Mouse (Mus musculus): ENCODE results near the gene Ctf1.

GRCm38 (mm10) chr7:127686740-127687449 is 25.6 kb upstream of the Ctf1 start:
- TF ChIP-seq CTCF (conservative IDR thresholded peaks at IDR 0.05; ENCODE audit: low read length) (no peak), POU5F1 (IDR thresholded peaks at IDR 0.05; ENCODE audit: borderline replicate concordance, low read length) (no peak)

All from E14TG2a.4 (cell line).